In the genomic region with DNA sequence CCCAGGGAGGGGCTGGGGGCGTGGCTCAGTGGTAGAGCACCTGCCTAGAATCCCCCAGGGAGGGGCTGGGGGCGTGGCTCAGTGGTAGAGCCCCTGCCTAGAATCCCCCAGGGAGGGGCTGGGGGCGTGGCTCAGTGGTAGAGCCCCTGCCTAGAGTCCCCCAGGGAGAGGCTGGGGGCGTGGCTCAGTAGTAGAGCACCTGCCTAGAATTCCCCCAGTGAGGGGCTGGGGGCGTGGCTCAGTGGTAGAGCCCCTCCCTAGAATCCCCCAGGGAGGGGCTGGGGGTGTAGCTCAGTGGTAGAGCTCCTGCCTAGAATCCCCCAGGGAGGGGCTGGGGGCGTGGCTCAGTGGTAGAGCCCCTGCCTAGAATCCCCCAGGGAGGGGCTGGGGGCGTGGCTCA, we compare ENCODE assay signal across 2 mouse cellular contexts.
DNase-seq lines count a peak whose midpoint lies in the region.

No protein-coding gene starts in this region.

- DNase-seq in R1 (ENCODE audit: low read depth, low spot score) (peak; percentile 85), ZHBTc4 (ENCODE audit: low read depth, low spot score) (peak; percentile 57)
